Mouse (Mus musculus) kidney, adult 2 months (tissue): ENCODE data around the gene Scgb2b15.
"Not testable (repeated sequence)": the region's sequence is repeated elsewhere in the genome, so short reads cannot be mapped to it uniquely, and the experiment has no call there.

Experiments used
- CTCF ChIP-seq: fragments of 200-500 bp; conservative IDR thresholded peaks from 2 replicates; pipeline ENCODE4 v1.5.1; 2011; ENCODE audit warnings: low read depth, mild to moderate bottlenecking, control low read depth, low read length, moderate library complexity, mixed read lengths; ENCODE audit not compliant: insufficient read depth, insufficient read length
- POLR2A ChIP-seq: fragments of 200-500 bp; IDR thresholded peaks from one replicate; pipeline ENCODE4 v1.6.1; 2011; ENCODE audit warnings: low read depth, low read length, control low read depth

GRCm38 (mm10) chr7:32829562-32829961, at the start of gene Scgb2b15:
- not testable (repeated sequence) for TF ChIP-seq CTCF, POLR2A
